Mouse (Mus musculus): ENCODE data around the gene Hmg20a. TPM values are rescaled to one million over a fixed set of nuclear protein-coding genes. Genes with fewer than 3 reads are reported as not detected.

Gene Hmg20a
- polyA plus RNA-seq, 1 experiment: 7.9 TPM

- Histone ChIP-seq H3K4me1 (ENCODE audit: control insufficient read depth, insufficient read depth, low read length) (peaks cover 2% of the 10 kb centered on the region; the same call in 1 of the 2 replicates), H3K27ac (ENCODE audit: control insufficient read depth, insufficient read depth, low read depth, low read length) (no peak overlapping the region), H3K4me3 (ENCODE audit: control insufficient read depth, low read depth, low read length) (no peak overlapping the region), H3K36me3 (ENCODE audit: control insufficient read depth, insufficient read depth, low read length) (no peaks in the 10 kb centered on the region), H3K27me3 (ENCODE audit: control insufficient read depth, insufficient read depth, low read length) (no peaks in the 10 kb centered on the region)
- TF ChIP-seq CTCF (IDR thresholded peaks at IDR 0.05; ENCODE audit: control insufficient read depth, insufficient read depth, insufficient replicate concordance, low read depth, low read length): no peak
- no peak for TF ChIP-seq POLR2A (IDR thresholded peaks at IDR 0.05; ENCODE audit: control insufficient read depth, low read depth, low read length)
These were observed 103.9 kb downstream of the Hmg20a start for GRCm38 (mm10) chr9:56522281-56522680.

- H3K4me3 ChIP-seq (ENCODE audit: control insufficient read depth, low read depth, low read length): no peak overlapping the region
- H3K4me1 ChIP-seq (ENCODE audit: control insufficient read depth, insufficient read depth, low read length): no peaks in the 10 kb centered on the region
- no peak for TF ChIP-seq CTCF (IDR thresholded peaks at IDR 0.05; ENCODE audit: control insufficient read depth, insufficient read depth, insufficient replicate concordance, low read depth, low read length)
- H3K27me3 ChIP-seq (ENCODE audit: control insufficient read depth, insufficient read depth, low read length): no peaks in the 10 kb centered on the region
- H3K27ac ChIP-seq (ENCODE audit: control insufficient read depth, insufficient read depth, low read depth, low read length): no peak overlapping the region
- H3K36me3 ChIP-seq (ENCODE audit: control insufficient read depth, insufficient read depth, low read length): no peaks in the 10 kb centered on the region
These were observed 109.5 kb downstream of the Hmg20a start for GRCm38 (mm10) chr9:56527951-56528350.

GRCm38 (mm10) chr9:56531991-56532390 is 113.6 kb downstream of the Hmg20a start:
- no peak overlapping the region for H3K4me3 ChIP-seq (ENCODE audit: control insufficient read depth, low read depth, low read length)
- no peaks in the 10 kb centered on the region for H3K27me3 ChIP-seq (ENCODE audit: control insufficient read depth, insufficient read depth, low read length)
- no peak overlapping the region for H3K27ac ChIP-seq (ENCODE audit: control insufficient read depth, insufficient read depth, low read depth, low read length)
- peaks cover 8% of the 10 kb centered on the region for H3K4me1 ChIP-seq (ENCODE audit: control insufficient read depth, insufficient read depth, low read length)
- H3K36me3 ChIP-seq (ENCODE audit: control insufficient read depth, insufficient read depth, low read length): no peaks in the 10 kb centered on the region
- TF ChIP-seq POLR2A (IDR thresholded peaks at IDR 0.05; ENCODE audit: control insufficient read depth, low read depth, low read length): no peak
- TF ChIP-seq CTCF (IDR thresholded peaks at IDR 0.05; ENCODE audit: control insufficient read depth, insufficient read depth, insufficient replicate concordance, low read depth, low read length): no peak

GRCm38 (mm10) chr9:56533916-56534315 is 115.5 kb downstream of the Hmg20a start:
- Histone ChIP-seq H3K27ac (ENCODE audit: control insufficient read depth, insufficient read depth, low read depth, low read length) (no peak overlapping the region), H3K4me1 (ENCODE audit: control insufficient read depth, insufficient read depth, low read length) (peaks cover 8% of the 10 kb centered on the region)

GRCm38 (mm10) chr9:56534727-56535126 is 116.3 kb downstream of the Hmg20a start:
- no peak overlapping the region for H3K27ac ChIP-seq (ENCODE audit: control insufficient read depth, insufficient read depth, low read depth, low read length)
- H3K4me3 ChIP-seq (ENCODE audit: control insufficient read depth, low read depth, low read length): no peak overlapping the region
- H3K4me1 ChIP-seq (ENCODE audit: control insufficient read depth, insufficient read depth, low read length): peaks cover 8% of the 10 kb centered on the region
- no peaks in the 10 kb centered on the region for H3K27me3 ChIP-seq (ENCODE audit: control insufficient read depth, insufficient read depth, low read length)
- H3K36me3 ChIP-seq (ENCODE audit: control insufficient read depth, insufficient read depth, low read length): no peaks in the 10 kb centered on the region
- TF ChIP-seq POLR2A (IDR thresholded peaks at IDR 0.05; ENCODE audit: control insufficient read depth, low read depth, low read length) (no peak), CTCF (IDR thresholded peaks at IDR 0.05; ENCODE audit: control insufficient read depth, insufficient read depth, insufficient replicate concordance, low read depth, low read length) (peak; percentile 43; the same call in 1 of the 2 replicates)

More at GRCm38 (mm10) chr9:56533916-56534315, 115.5 kb downstream of the Hmg20a start:
- H3K4me3 ChIP-seq (ENCODE audit: control insufficient read depth, low read depth, low read length): no peak overlapping the region
- TF ChIP-seq POLR2A (IDR thresholded peaks at IDR 0.05; ENCODE audit: control insufficient read depth, low read depth, low read length) (no peak), CTCF (IDR thresholded peaks at IDR 0.05; ENCODE audit: control insufficient read depth, insufficient read depth, insufficient replicate concordance, low read depth, low read length) (no peak)
- H3K27me3 ChIP-seq (ENCODE audit: control insufficient read depth, insufficient read depth, low read length): no peaks in the 10 kb centered on the region
- no peaks in the 10 kb centered on the region for H3K36me3 ChIP-seq (ENCODE audit: control insufficient read depth, insufficient read depth, low read length)

- H3K36me3 ChIP-seq (ENCODE audit: control insufficient read depth, insufficient read depth, low read length): no peaks in the 10 kb centered on the region
- TF ChIP-seq CTCF (IDR thresholded peaks at IDR 0.05; ENCODE audit: control insufficient read depth, insufficient read depth, insufficient replicate concordance, low read depth, low read length): no peak
- TF ChIP-seq POLR2A (IDR thresholded peaks at IDR 0.05; ENCODE audit: control insufficient read depth, low read depth, low read length): no peak
- peaks cover 8% of the 10 kb centered on the region for H3K4me1 ChIP-seq (ENCODE audit: control insufficient read depth, insufficient read depth, low read length)
- H3K27me3 ChIP-seq (ENCODE audit: control insufficient read depth, insufficient read depth, low read length): no peaks in the 10 kb centered on the region
- no peak overlapping the region for H3K4me3 ChIP-seq (ENCODE audit: control insufficient read depth, low read depth, low read length)
- H3K27ac ChIP-seq (ENCODE audit: control insufficient read depth, insufficient read depth, low read depth, low read length): no peak overlapping the region
These were observed 117.0 kb downstream of the Hmg20a start for GRCm38 (mm10) chr9:56535361-56535760.

GRCm38 (mm10) chr9:56540051-56540450 is 121.6 kb downstream of the Hmg20a start:
- no peak overlapping the region for H3K27ac ChIP-seq (ENCODE audit: control insufficient read depth, insufficient read depth, low read depth, low read length)
- no peaks in the 10 kb centered on the region for H3K27me3 ChIP-seq (ENCODE audit: control insufficient read depth, insufficient read depth, low read length)
- H3K4me1 ChIP-seq (ENCODE audit: control insufficient read depth, insufficient read depth, low read length): peaks cover 3% of the 10 kb centered on the region
- H3K36me3 ChIP-seq (ENCODE audit: control insufficient read depth, insufficient read depth, low read length): no peaks in the 10 kb centered on the region
- no peak overlapping the region for H3K4me3 ChIP-seq (ENCODE audit: control insufficient read depth, low read depth, low read length)
- TF ChIP-seq POLR2A (IDR thresholded peaks at IDR 0.05; ENCODE audit: control insufficient read depth, low read depth, low read length): no peak

Measured in testis, adult 2 months (tissue).